14 mouse cellular contexts compared by ENCODE assay signal in genomic region chr5:137582702-137583101, GRCm38 (mm10). TPM values are rescaled to one million over a fixed set of nuclear protein-coding genes. Genes with fewer than 3 reads are reported as not detected.
DNase-seq lines count a peak whose midpoint lies in the region; ATAC-seq and TF ChIP-seq lines count a peak whose summit lies in the region.
"Had no signal": no experiment of that assay in that cellular context is flagged by ENCODE, and none has a peak within 500 bp of the region (broad histone marks: within the 10 kb centered on the region; RNA-seq: fewer than 3 reads in every experiment).

No protein-coding gene starts in this region.

- 29% methylated on average over 8 of the region's 8 CpGs for WGBS in limb, embryonic 13.5 days
- 36% methylated on average over 8 of the region's 8 CpGs for WGBS in limb, embryonic 10.5 days
- WGBS in embryonic facial prominence, embryonic 12.5 days = 22% methylated on average over 8 of the region's 8 CpGs
- WGBS in forebrain, postnatal 0 days = 56% methylated on average over 8 of the region's 8 CpGs
- 43% methylated on average over 8 of the region's 8 CpGs for WGBS in midbrain, embryonic 15.5 days

- DNase-seq in limb, embryonic 10.5 days (ENCODE audit: low spot score) = no peak
- DNase-seq in forebrain, postnatal 0 days = no peak
- DNase-seq in kidney, postnatal 4 days = no peak
- no peak for DNase-seq in layer of hippocampus, adult 11-12 months (ENCODE audit: low spot score)
- no peak for DNase-seq in layer of hippocampus, postnatal 10 days (ENCODE audit: low spot score in 2 of 2)
- DNase-seq: adrenal gland, postnatal 25 days; heart, adult 18-20 months; right cerebral cortex, postnatal 4 days had no signal

- H3K36me3 ChIP-seq in limb, embryonic 13.5 days = no peaks in the 10 kb centered on the region
- no peaks in the 10 kb centered on the region for H3K36me3 ChIP-seq in limb, embryonic 10.5 days
- H3K36me3 ChIP-seq in embryonic facial prominence, embryonic 12.5 days = no peaks in the 10 kb centered on the region
- H3K36me3 ChIP-seq in forebrain, postnatal 0 days (ENCODE audit: insufficient read depth) = no peaks in the 10 kb centered on the region
- H3K36me3 ChIP-seq in midbrain, embryonic 15.5 days (replicated peaks) = no peaks in the 10 kb centered on the region

- H3K27ac ChIP-seq in limb, embryonic 13.5 days = no peak overlapping the region
- no peak overlapping the region for H3K27ac ChIP-seq in limb, embryonic 10.5 days
- H3K27ac ChIP-seq in embryonic facial prominence, embryonic 12.5 days = no peak overlapping the region
- peak overlapping the region; percentile 82 for H3K27ac ChIP-seq in forebrain, postnatal 0 days (ENCODE audit: low read depth, low read length)
- H3K27ac ChIP-seq in midbrain, embryonic 15.5 days = peak overlapping the region; percentile 84
- H3K27ac ChIP-seq: kidney, postnatal 0 days; liver, embryonic 12.5 days had no signal

- TF ChIP-seq CTCF in forebrain, postnatal 0 days (IDR thresholded peaks at IDR 0.05; ENCODE audit: low read depth) = no peak

- H3K9ac ChIP-seq in limb, embryonic 13.5 days = no peak overlapping the region
- no peak overlapping the region for H3K9ac ChIP-seq in embryonic facial prominence, embryonic 12.5 days
- H3K9ac ChIP-seq in forebrain, postnatal 0 days = peak overlapping the region; percentile 54
- H3K9ac ChIP-seq in midbrain, embryonic 15.5 days = peak overlapping the region; percentile 58
- H3K9ac ChIP-seq: liver, embryonic 12.5 days had no signal

- no peaks in the 10 kb centered on the region; the same call in 1 of the 2 replicates for H3K9me3 ChIP-seq in limb, embryonic 13.5 days
- H3K9me3 ChIP-seq in limb, embryonic 10.5 days (replicated peaks) = no peaks in the 10 kb centered on the region
- H3K9me3 ChIP-seq in embryonic facial prominence, embryonic 12.5 days = no peaks in the 10 kb centered on the region
- no peaks in the 10 kb centered on the region for H3K9me3 ChIP-seq in forebrain, postnatal 0 days (ENCODE audit: low read length)
- no peaks in the 10 kb centered on the region for H3K9me3 ChIP-seq in midbrain, embryonic 15.5 days

- H3K4me3 ChIP-seq in limb, embryonic 13.5 days = no peak overlapping the region
- H3K4me3 ChIP-seq in limb, embryonic 10.5 days = no peak overlapping the region
- H3K4me3 ChIP-seq in embryonic facial prominence, embryonic 12.5 days = no peak overlapping the region
- peak overlapping the region; percentile 35 for H3K4me3 ChIP-seq in forebrain, postnatal 0 days (ENCODE audit: low read depth, low read length)
- peak overlapping the region; percentile 41 for H3K4me3 ChIP-seq in midbrain, embryonic 15.5 days
- H3K4me3 ChIP-seq: liver, embryonic 12.5 days had no signal

- peaks cover 33% of the 10 kb centered on the region for H3K27me3 ChIP-seq in limb, embryonic 13.5 days
- peaks cover 41% of the 10 kb centered on the region for H3K27me3 ChIP-seq in limb, embryonic 10.5 days (ENCODE audit: low read depth, poor library complexity, severe bottlenecking)
- H3K27me3 ChIP-seq in embryonic facial prominence, embryonic 12.5 days = peaks cover 12% of the 10 kb centered on the region
- H3K27me3 ChIP-seq in forebrain, postnatal 0 days (ENCODE audit: insufficient read depth, low read length) = no peaks in the 10 kb centered on the region
- H3K27me3 ChIP-seq in midbrain, embryonic 15.5 days (replicated peaks) = no peaks in the 10 kb centered on the region

- H3K4me2 ChIP-seq in limb, embryonic 13.5 days (replicated peaks) = peak overlapping the region; percentile 59; the same call in 1 of the 2 replicates
- peak overlapping the region; percentile 61; the same call in 1 of the 2 replicates for H3K4me2 ChIP-seq in embryonic facial prominence, embryonic 12.5 days (replicated peaks)
- peak overlapping the region; percentile 54 for H3K4me2 ChIP-seq in forebrain, postnatal 0 days (ENCODE audit: low read depth)
- peak overlapping the region; percentile 64 for H3K4me2 ChIP-seq in midbrain, embryonic 15.5 days

- ATAC-seq in limb, embryonic 13.5 days (ENCODE audit: low FRiP score, low read depth) = no peak
- no peak for ATAC-seq in embryonic facial prominence, embryonic 12.5 days (ENCODE audit: insufficient number of reproducible peaks, insufficient read depth, low FRiP score, low TSS enrichment)
- no peak for ATAC-seq in forebrain, postnatal 0 days
- 0 out of 2 replicates have a peak, but pooled peaks have one; percentile 20 for ATAC-seq in midbrain, embryonic 15.5 days (replicated peaks)
- ATAC-seq: liver, embryonic 12.5 days; Patski had no signal

- peaks cover 9% of the 10 kb centered on the region; the same call in 1 of the 2 replicates for H3K4me1 ChIP-seq in limb, embryonic 13.5 days
- H3K4me1 ChIP-seq in limb, embryonic 10.5 days = peaks cover 13% of the 10 kb centered on the region
- peaks cover 10% of the 10 kb centered on the region; the same call in 1 of the 2 replicates for H3K4me1 ChIP-seq in embryonic facial prominence, embryonic 12.5 days
- 0 out of 2 replicates have a peak, but pooled peaks cover 7% of the 10 kb centered on the region for H3K4me1 ChIP-seq in forebrain, postnatal 0 days (ENCODE audit: insufficient read depth)
- peaks cover 16% of the 10 kb centered on the region for H3K4me1 ChIP-seq in midbrain, embryonic 15.5 days

RNA-seq across cellular contexts. Expression of gene Tfr2, which starts 13.1 kb away (rescaled TPM):
- polyA plus RNA-seq in limb, embryonic 13.5 days (2015; fragmentation: Nextera tagmentation; extraction: Ambion mirVana) = 0.32 and 0.38 TPM in 2 replicates
- 0.79 and 1.4 TPM in 2 replicates for polyA plus RNA-seq in limb, embryonic 10.5 days (2016; fragmentation: Nextera tagmentation; extraction: Ambion mirVana)
- 0.95 and 1.3 TPM in 2 replicates for polyA plus RNA-seq in embryonic facial prominence, embryonic 12.5 days (2016; fragmentation: Nextera tagmentation; extraction: Ambion mirVana)
- 12.6 and 16.3 TPM in 2 replicates for total RNA-seq in forebrain, postnatal 0 days (2014; rRNA removed)
- 9.4 and 11.7 TPM in 2 replicates for polyA plus RNA-seq in forebrain, postnatal 0 days (2015; fragmentation: Nextera tagmentation; extraction: Ambion mirVana)
- 6.2 and 7.9 TPM in 2 replicates for polyA plus RNA-seq in midbrain, embryonic 15.5 days (2015; fragmentation: Nextera tagmentation; extraction: Ambion mirVana)
- total RNA-seq in layer of hippocampus, postnatal 10 days (2021) = 10 to 100 TPM; 22.4 to 23.0 TPM
- total RNA-seq: heart, adult 18-20 months had no signal
- polyA plus RNA-seq: Patski had no signal

RNA-seq across cellular contexts. Expression of gene Mospd3, which starts 18.2 kb away (rescaled TPM):
- 27.9 and 28.7 TPM in 2 replicates for polyA plus RNA-seq in limb, embryonic 13.5 days (2015; fragmentation: Nextera tagmentation; extraction: Ambion mirVana)
- 14.7 and 16.4 TPM in 2 replicates for polyA plus RNA-seq in limb, embryonic 10.5 days (2016; fragmentation: Nextera tagmentation; extraction: Ambion mirVana)
- 28.4 and 28.7 TPM in 2 replicates for polyA plus RNA-seq in embryonic facial prominence, embryonic 12.5 days (2016; fragmentation: Nextera tagmentation; extraction: Ambion mirVana)
- total RNA-seq in forebrain, postnatal 0 days (2014; rRNA removed) = 4.9 and 5.8 TPM in 2 replicates
- polyA plus RNA-seq in forebrain, postnatal 0 days (2015; fragmentation: Nextera tagmentation; extraction: Ambion mirVana) = 61.5 and 67.9 TPM in 2 replicates
- polyA plus RNA-seq in midbrain, embryonic 15.5 days (2015; fragmentation: Nextera tagmentation; extraction: Ambion mirVana) = 66.9 and 68.2 TPM in 2 replicates
- total RNA-seq in layer of hippocampus, postnatal 10 days (2021) = 10 to 100 TPM; 46.1 to 51.8 TPM

RNA-seq across cellular contexts. Expression of gene Actl6b, which starts 29.4 kb away (rescaled TPM):
- 0.45 and 0.93 TPM in 2 replicates for polyA plus RNA-seq in limb, embryonic 13.5 days (2015; fragmentation: Nextera tagmentation; extraction: Ambion mirVana)
- not detected in 2 replicates for polyA plus RNA-seq in limb, embryonic 10.5 days (2016; fragmentation: Nextera tagmentation; extraction: Ambion mirVana)
- 6.1 and 9.3 TPM in 2 replicates for polyA plus RNA-seq in embryonic facial prominence, embryonic 12.5 days (2016; fragmentation: Nextera tagmentation; extraction: Ambion mirVana)
- total RNA-seq in forebrain, postnatal 0 days (2014; rRNA removed) = 234 and 254 TPM in 2 replicates
- 256 and 281 TPM in 2 replicates for polyA plus RNA-seq in forebrain, postnatal 0 days (2015; fragmentation: Nextera tagmentation; extraction: Ambion mirVana)
- 339 and 342 TPM in 2 replicates for polyA plus RNA-seq in midbrain, embryonic 15.5 days (2015; fragmentation: Nextera tagmentation; extraction: Ambion mirVana)
- total RNA-seq in layer of hippocampus, postnatal 10 days (2021) = 100 to 1,000 TPM; 124 to 134 TPM
- total RNA-seq: heart, adult 18-20 months had no signal
- polyA plus RNA-seq: kidney, postnatal 0 days; liver, embryonic 12.5 days; Patski had no signal

RNA-seq across cellular contexts. Expression of gene Pcolce, which starts 30.9 kb away (rescaled TPM):
- polyA plus RNA-seq in limb, embryonic 13.5 days (2015; fragmentation: Nextera tagmentation; extraction: Ambion mirVana) = 152 and 157 TPM in 2 replicates
- polyA plus RNA-seq in limb, embryonic 10.5 days (2016; fragmentation: Nextera tagmentation; extraction: Ambion mirVana) = 153 and 165 TPM in 2 replicates
- polyA plus RNA-seq in embryonic facial prominence, embryonic 12.5 days (2016; fragmentation: Nextera tagmentation; extraction: Ambion mirVana) = 124 and 128 TPM in 2 replicates
- 13.1 and 22.5 TPM in 2 replicates for total RNA-seq in forebrain, postnatal 0 days (2014; rRNA removed)
- polyA plus RNA-seq in forebrain, postnatal 0 days (2015; fragmentation: Nextera tagmentation; extraction: Ambion mirVana) = 18.1 and 20.3 TPM in 2 replicates
- 15.1 and 16.7 TPM in 2 replicates for polyA plus RNA-seq in midbrain, embryonic 15.5 days (2015; fragmentation: Nextera tagmentation; extraction: Ambion mirVana)
- total RNA-seq in layer of hippocampus, postnatal 10 days (2021) = 10 to 100 TPM; 10.7 to 12.0 TPM

RNA-seq across cellular contexts. Expression of gene Fbxo24, which starts 46.1 kb away (rescaled TPM):
- 0.19 and 0.23 TPM in 2 replicates for polyA plus RNA-seq in limb, embryonic 13.5 days (2015; fragmentation: Nextera tagmentation; extraction: Ambion mirVana)
- polyA plus RNA-seq in limb, embryonic 10.5 days (2016; fragmentation: Nextera tagmentation; extraction: Ambion mirVana) = 0.11 and 0.60 TPM in 2 replicates
- 0.22 and 0.36 TPM in 2 replicates for polyA plus RNA-seq in embryonic facial prominence, embryonic 12.5 days (2016; fragmentation: Nextera tagmentation; extraction: Ambion mirVana)
- 0.23 and 0.24 TPM in 2 replicates for total RNA-seq in forebrain, postnatal 0 days (2014; rRNA removed)
- 0.09 and 0.10 TPM in 2 replicates for polyA plus RNA-seq in forebrain, postnatal 0 days (2015; fragmentation: Nextera tagmentation; extraction: Ambion mirVana)
- polyA plus RNA-seq in midbrain, embryonic 15.5 days (2015; fragmentation: Nextera tagmentation; extraction: Ambion mirVana) = 0.13 and 0.17 TPM in 2 replicates
- total RNA-seq in layer of hippocampus, postnatal 10 days (2021) = under 1 TPM; 0.27 to 0.36 TPM

Comparison
In these comparisons a context has a peak if more than half of its experiments do, and no peak if none do; other contexts are left out.
1. H3K27ac ChIP-seq: peak in forebrain, postnatal 0 days (single experiment) and midbrain, embryonic 15.5 days (single experiment); none in limb, embryonic 13.5 days (single experiment), limb, embryonic 10.5 days (single experiment) and embryonic facial prominence, embryonic 12.5 days (single experiment).
2. H3K4me3 ChIP-seq: peak in forebrain, postnatal 0 days (single experiment) and midbrain, embryonic 15.5 days (single experiment); none in limb, embryonic 13.5 days (single experiment), limb, embryonic 10.5 days (single experiment) and embryonic facial prominence, embryonic 12.5 days (single experiment).
3. H3K9ac ChIP-seq: peak in forebrain, postnatal 0 days (single experiment) and midbrain, embryonic 15.5 days (single experiment); none in limb, embryonic 13.5 days (single experiment) and embryonic facial prominence, embryonic 12.5 days (single experiment).
4. RNA of gene Actl6b, which starts 29.4 kb away (polyA plus RNA-seq): 339 to 342 TPM in midbrain, embryonic 15.5 days and 256 to 281 TPM in forebrain, postnatal 0 days; 6.1 to 9.3 TPM in embryonic facial prominence, embryonic 12.5 days, 0.45 to 0.93 TPM in limb, embryonic 13.5 days and not detected in limb, embryonic 10.5 days; every median in the first group is over 10 times any median in the second.
5. Peak in every context shown above with its lines, with median percentiles within 50 percentile points of each other: H3K4me2 ChIP-seq.